Mouse (Mus musculus): ENCODE data around the gene Txnip. TPM values are rescaled to one million over a fixed set of nuclear protein-coding genes. Genes with fewer than 3 reads are reported as not detected.

Gene Txnip
- polyA plus RNA-seq, 1 experiment, result 75.5 TPM

DNA sequence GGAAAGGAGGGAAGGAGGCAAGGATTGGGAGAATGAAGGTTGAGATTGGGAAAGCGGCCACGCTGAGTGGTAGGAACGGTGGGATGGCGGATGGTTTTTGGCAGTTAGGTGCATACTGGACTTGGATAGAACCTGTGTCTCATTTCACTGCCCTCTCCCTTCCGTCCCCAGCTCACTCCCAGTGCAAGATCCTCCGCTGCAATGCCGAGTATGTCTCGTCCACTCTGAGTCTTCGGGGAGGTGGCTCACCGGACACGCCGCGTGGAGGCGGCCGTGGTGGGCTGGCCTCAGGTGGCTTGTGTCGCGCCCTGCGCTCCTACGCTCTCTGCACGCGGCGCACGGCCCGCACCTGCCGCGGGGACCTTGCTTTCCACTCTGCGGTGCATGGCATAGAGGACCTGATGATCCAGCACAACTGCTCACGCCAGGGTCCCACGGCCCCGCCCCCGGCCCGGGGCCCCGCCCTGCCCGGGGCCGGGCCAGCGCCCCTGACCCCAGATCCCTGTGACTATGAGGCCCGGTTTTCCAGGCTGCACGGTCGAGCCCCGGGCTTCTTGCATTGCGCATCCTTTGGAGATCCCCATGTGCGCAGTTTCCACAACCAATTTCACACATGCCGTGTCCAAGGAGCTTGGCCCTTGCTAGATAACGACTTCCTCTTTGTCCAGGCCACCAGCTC lies 30.8 kb upstream of the Txnip start:
- Histone ChIP-seq H3K36me3 (ENCODE audit: control insufficient read depth, insufficient read depth, low read length) (no peaks in the 10 kb centered on the region), H3K27ac (ENCODE audit: control insufficient read depth, insufficient read depth, low read depth, low read length) (no peak overlapping the region), H3K27me3 (ENCODE audit: control insufficient read depth, insufficient read depth, low read length) (no peaks in the 10 kb centered on the region), H3K4me3 (ENCODE audit: control insufficient read depth, low read depth, low read length) (peak overlapping the region; percentile 79), H3K4me1 (ENCODE audit: control insufficient read depth, insufficient read depth, low read length) (peaks cover 16% of the 10 kb centered on the region)
- TF ChIP-seq CTCF (IDR thresholded peaks at IDR 0.05; ENCODE audit: control insufficient read depth, insufficient read depth, insufficient replicate concordance, low read depth, low read length) (no peak), POLR2A (IDR thresholded peaks at IDR 0.05; ENCODE audit: control insufficient read depth, low read depth, low read length) (no peak)

DNA sequence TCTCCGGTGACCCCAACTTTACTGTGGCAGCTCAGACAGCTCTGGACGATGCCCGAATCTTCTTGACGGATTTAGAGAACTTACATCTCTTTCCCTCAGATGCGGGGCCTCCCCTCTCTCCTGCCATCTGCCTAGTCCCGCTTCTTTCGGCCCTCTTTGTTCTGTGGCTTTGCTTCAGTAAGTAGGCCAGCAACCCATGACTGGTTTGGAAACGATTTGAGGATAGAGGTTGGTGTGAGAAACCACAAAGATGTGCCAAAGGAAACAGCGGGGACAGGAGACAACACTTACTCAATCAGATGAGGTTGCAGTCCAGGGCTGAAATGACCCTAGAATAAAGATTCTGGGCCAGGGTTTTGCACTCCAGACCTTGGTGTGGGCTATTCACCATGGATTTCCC lies 29.3 kb upstream of the Txnip start:
- H3K4me3 ChIP-seq (ENCODE audit: control insufficient read depth, low read depth, low read length), result no peak overlapping the region
- TF ChIP-seq POLR2A (IDR thresholded peaks at IDR 0.05; ENCODE audit: control insufficient read depth, low read depth, low read length), result no peak
- TF ChIP-seq CTCF (IDR thresholded peaks at IDR 0.05; ENCODE audit: control insufficient read depth, insufficient read depth, insufficient replicate concordance, low read depth, low read length), result no peak
- peaks cover 16% of the 10 kb centered on the region for H3K4me1 ChIP-seq (ENCODE audit: control insufficient read depth, insufficient read depth, low read length)
- no peaks in the 10 kb centered on the region for H3K27me3 ChIP-seq (ENCODE audit: control insufficient read depth, insufficient read depth, low read length)
- no peaks in the 10 kb centered on the region for H3K36me3 ChIP-seq (ENCODE audit: control insufficient read depth, insufficient read depth, low read length)
- H3K27ac ChIP-seq (ENCODE audit: control insufficient read depth, insufficient read depth, low read depth, low read length), result no peak overlapping the region

DNA sequence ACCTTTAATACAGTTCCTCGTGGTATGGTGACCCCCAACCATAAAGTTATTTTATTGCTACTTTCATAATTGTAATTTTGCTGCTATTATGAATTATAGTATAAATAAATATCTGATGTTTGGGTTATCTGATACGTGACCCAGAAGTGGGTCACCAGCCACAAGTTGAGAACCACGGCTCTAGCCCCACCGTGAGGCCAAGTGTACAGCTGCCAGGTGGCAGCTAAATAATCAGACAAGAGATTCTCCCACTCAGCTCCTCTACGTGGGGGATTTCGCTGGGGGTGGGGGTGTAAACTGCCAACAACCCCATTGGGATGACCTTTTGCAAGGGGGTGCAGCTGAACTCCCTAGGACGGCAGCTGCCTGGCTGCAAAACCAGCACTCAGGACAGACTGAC lies 25.7 kb upstream of the Txnip start:
- H3K27me3 ChIP-seq (ENCODE audit: control insufficient read depth, insufficient read depth, low read length), result no peaks in the 10 kb centered on the region
- peaks cover 9% of the 10 kb centered on the region for H3K4me1 ChIP-seq (ENCODE audit: control insufficient read depth, insufficient read depth, low read length)
- TF ChIP-seq POLR2A (IDR thresholded peaks at IDR 0.05; ENCODE audit: control insufficient read depth, low read depth, low read length), result no peak
- TF ChIP-seq CTCF (IDR thresholded peaks at IDR 0.05; ENCODE audit: control insufficient read depth, insufficient read depth, insufficient replicate concordance, low read depth, low read length), result no peak
- H3K4me3 ChIP-seq (ENCODE audit: control insufficient read depth, low read depth, low read length), result no peak overlapping the region
- H3K36me3 ChIP-seq (ENCODE audit: control insufficient read depth, insufficient read depth, low read length), result no peaks in the 10 kb centered on the region
- H3K27ac ChIP-seq (ENCODE audit: control insufficient read depth, insufficient read depth, low read depth, low read length), result no peak overlapping the region

DNA sequence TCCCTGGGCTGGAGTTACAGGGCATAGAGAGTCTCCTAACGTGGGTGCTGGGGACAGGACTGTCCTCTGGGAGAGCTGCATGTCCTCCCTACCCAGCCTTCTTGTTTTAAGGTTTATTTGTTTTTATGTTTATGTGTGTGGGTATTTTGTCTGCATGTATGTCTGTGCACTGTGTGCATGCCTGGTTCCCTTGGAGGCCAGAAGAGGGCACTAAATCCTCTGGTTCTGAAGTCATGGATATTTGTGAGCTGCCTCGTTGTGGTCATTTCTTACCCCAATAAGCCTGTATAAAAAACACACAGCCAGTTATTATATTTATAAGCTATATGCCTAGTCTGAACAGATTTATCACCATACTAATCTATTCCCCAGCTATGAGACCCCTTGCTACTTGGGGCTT lies 23.5 kb upstream of the Txnip start:
- Histone ChIP-seq H3K36me3 (ENCODE audit: control insufficient read depth, insufficient read depth, low read length) (no peaks in the 10 kb centered on the region), H3K4me3 (ENCODE audit: control insufficient read depth, low read depth, low read length) (no peak overlapping the region), H3K4me1 (ENCODE audit: control insufficient read depth, insufficient read depth, low read length) (no peaks in the 10 kb centered on the region), H3K27ac (ENCODE audit: control insufficient read depth, insufficient read depth, low read depth, low read length) (no peak overlapping the region), H3K27me3 (ENCODE audit: control insufficient read depth, insufficient read depth, low read length) (no peaks in the 10 kb centered on the region)
- TF ChIP-seq CTCF (IDR thresholded peaks at IDR 0.05; ENCODE audit: control insufficient read depth, insufficient read depth, insufficient replicate concordance, low read depth, low read length), result no peak
- TF ChIP-seq POLR2A (IDR thresholded peaks at IDR 0.05; ENCODE audit: control insufficient read depth, low read depth, low read length), result no peak

DNA sequence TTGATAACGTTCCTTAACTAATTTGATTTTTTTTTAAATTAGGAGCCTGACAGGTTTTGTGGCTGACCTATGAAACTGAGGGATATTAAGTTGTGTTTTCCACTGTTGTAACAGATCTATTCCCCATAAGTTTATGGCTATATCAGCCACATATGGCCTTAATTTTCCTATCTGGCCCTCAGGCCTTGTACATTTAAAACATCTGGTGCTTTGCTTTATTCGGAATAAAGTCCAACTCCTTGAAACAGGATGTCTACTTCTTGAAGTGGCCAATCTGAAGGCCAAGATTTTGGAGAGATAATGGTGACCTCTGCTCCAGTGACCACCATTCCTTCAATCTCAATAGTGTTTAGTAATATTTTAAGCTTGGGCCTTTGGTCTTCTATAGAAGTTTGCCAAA lies 18.4 kb upstream of the Txnip start:
- TF ChIP-seq POLR2A (IDR thresholded peaks at IDR 0.05; ENCODE audit: control insufficient read depth, low read depth, low read length), result no peak
- no peak for TF ChIP-seq CTCF (IDR thresholded peaks at IDR 0.05; ENCODE audit: control insufficient read depth, insufficient read depth, insufficient replicate concordance, low read depth, low read length)
- Histone ChIP-seq H3K36me3 (ENCODE audit: control insufficient read depth, insufficient read depth, low read length) (no peaks in the 10 kb centered on the region), H3K4me3 (ENCODE audit: control insufficient read depth, low read depth, low read length) (no peak overlapping the region), H3K4me1 (ENCODE audit: control insufficient read depth, insufficient read depth, low read length) (no peaks in the 10 kb centered on the region), H3K27me3 (ENCODE audit: control insufficient read depth, insufficient read depth, low read length) (no peaks in the 10 kb centered on the region), H3K27ac (ENCODE audit: control insufficient read depth, insufficient read depth, low read depth, low read length) (no peak overlapping the region)

DNA sequence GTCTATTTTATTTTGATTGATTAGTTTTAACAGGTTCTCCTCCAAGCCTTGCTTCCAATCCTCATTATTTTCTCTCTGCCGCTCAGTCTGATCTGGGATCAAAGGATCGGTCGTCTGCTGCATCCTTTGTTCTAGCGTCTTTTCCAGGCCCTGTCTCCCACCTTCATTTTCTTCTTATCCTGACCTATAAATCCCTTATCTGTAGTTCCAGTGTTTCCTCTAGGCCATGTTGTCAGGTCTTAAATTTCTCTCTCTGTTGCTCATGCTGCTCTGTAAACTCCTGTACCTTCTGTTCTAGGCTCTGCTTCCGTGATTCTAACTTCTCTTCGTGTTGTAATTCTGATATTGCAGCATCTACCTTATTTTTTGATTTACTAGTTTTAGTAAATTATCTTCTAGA lies 17.0 kb upstream of the Txnip start:
- TF ChIP-seq CTCF (IDR thresholded peaks at IDR 0.05; ENCODE audit: control insufficient read depth, insufficient read depth, insufficient replicate concordance, low read depth, low read length) (no peak), POLR2A (IDR thresholded peaks at IDR 0.05; ENCODE audit: control insufficient read depth, low read depth, low read length) (no peak)
- Histone ChIP-seq H3K27me3 (ENCODE audit: control insufficient read depth, insufficient read depth, low read length) (no peaks in the 10 kb centered on the region), H3K27ac (ENCODE audit: control insufficient read depth, insufficient read depth, low read depth, low read length) (no peak overlapping the region), H3K4me1 (ENCODE audit: control insufficient read depth, insufficient read depth, low read length) (no peaks in the 10 kb centered on the region), H3K36me3 (ENCODE audit: control insufficient read depth, insufficient read depth, low read length) (no peaks in the 10 kb centered on the region), H3K4me3 (ENCODE audit: control insufficient read depth, low read depth, low read length) (no peak overlapping the region)

DNA sequence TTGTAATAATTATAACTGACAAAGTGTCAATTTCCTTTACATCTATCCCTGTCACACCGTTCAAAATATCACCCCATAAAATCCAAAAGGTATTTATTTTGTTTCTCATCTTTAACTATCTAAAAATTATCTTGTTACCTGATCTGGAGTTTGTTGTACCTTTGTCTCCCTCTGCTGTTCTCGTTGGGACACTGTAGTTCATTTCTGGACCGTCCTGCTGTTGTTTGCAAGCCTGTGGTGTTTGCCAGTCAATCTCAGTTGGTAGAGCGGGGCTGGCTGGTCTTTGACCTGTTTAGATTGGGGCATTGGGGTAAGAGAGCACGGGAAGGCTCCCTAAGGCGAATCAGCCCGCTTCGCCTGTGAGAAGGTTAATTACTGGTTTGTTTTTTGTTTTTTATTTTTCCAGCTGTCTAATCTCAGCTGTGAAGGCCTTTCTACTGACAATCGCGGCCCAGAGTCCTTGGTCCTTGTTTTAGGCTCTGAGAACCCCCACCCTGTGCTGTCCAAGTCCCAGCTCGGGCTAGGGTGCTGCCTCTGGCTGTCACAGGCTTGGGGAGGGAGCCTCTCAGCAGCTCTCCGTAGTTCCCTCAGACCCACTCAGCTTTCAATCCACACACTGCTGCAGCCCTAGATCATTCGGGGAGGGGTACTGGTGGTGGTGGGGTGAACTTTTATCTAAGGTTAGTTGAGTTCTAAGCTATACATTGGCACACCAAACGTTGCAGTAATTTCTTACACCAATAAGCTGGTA lies 16.3 kb upstream of the Txnip start:
- H3K27ac ChIP-seq (ENCODE audit: control insufficient read depth, insufficient read depth, low read depth, low read length), result no peak overlapping the region
- H3K36me3 ChIP-seq (ENCODE audit: control insufficient read depth, insufficient read depth, low read length), result no peaks in the 10 kb centered on the region
- H3K27me3 ChIP-seq (ENCODE audit: control insufficient read depth, insufficient read depth, low read length), result no peaks in the 10 kb centered on the region
- no peaks in the 10 kb centered on the region for H3K4me1 ChIP-seq (ENCODE audit: control insufficient read depth, insufficient read depth, low read length)
- no peak overlapping the region for H3K4me3 ChIP-seq (ENCODE audit: control insufficient read depth, low read depth, low read length)
- TF ChIP-seq POLR2A (IDR thresholded peaks at IDR 0.05; ENCODE audit: control insufficient read depth, low read depth, low read length), result no peak
- no peak for TF ChIP-seq CTCF (IDR thresholded peaks at IDR 0.05; ENCODE audit: control insufficient read depth, insufficient read depth, insufficient replicate concordance, low read depth, low read length)
